Mouse (Mus musculus) urinary bladder, adult 2 months (tissue): ENCODE results near the gene Nras. TPM values are rescaled to one million over a fixed set of nuclear protein-coding genes. Genes with fewer than 3 reads are reported as not detected.

Experiments used
- DNase-seq: peaks from one replicate; pipeline ENCODE4 v3.0.0; 2022; ENCODE audit warnings: low spot score
- polyA plus RNA-seq: library from polyadenylated mRNA; depleted of rRNA; stranded (reverse); fragments of >200 nt; gene quantifications from 2 replicates; pipeline ENCODE4 v1.2.3, GENCODE M21; 2012; rRNA removed

Gene Nras
- polyA plus RNA-seq, 1 experiment, result 36.7 TPM

- no peak for DNase-seq
Measured at GRCm38 (mm10) chr3:103098662-103099061, 40.6 kb downstream of the Nras start.

- no peak for DNase-seq
Measured at GRCm38 (mm10) chr3:103099667-103100066, 41.6 kb downstream of the Nras start.

- no peak for DNase-seq
Measured at GRCm38 (mm10) chr3:103100735-103101134, 42.6 kb downstream of the Nras start.

GRCm38 (mm10) chr3:103101194-103101593 is 43.1 kb downstream of the Nras start:
- DNase-seq, result no peak

- peak; percentile 23 for DNase-seq
Measured at GRCm38 (mm10) chr3:103101909-103102308, 43.8 kb downstream of the Nras start.

GRCm38 (mm10) chr3:103102454-103103390 is 44.6 kb downstream of the Nras start, which contains the start of gene Dennd2c:
Gene Dennd2c (plus strand): TSS chr3:103102604.
- DNase-seq, result peak; percentile 88

- DNase-seq, result no peak
Measured at GRCm38 (mm10) chr3:103107565-103108240, 49.6 kb downstream of the Nras start.

- no peak for DNase-seq
Measured at GRCm38 (mm10) chr3:103112216-103112615, 54.1 kb downstream of the Nras start.

Other genes with a start within 250 kb of the Nras start
- gene Sycp1, start 122.2 kb upstream of the Nras start, polyA plus RNA-seq, result not detected in 2 replicates
- not detected in 2 replicates for gene Nr1h5, start 94.2 kb upstream of the Nras start, polyA plus RNA-seq
- 37.5 and 42.5 TPM in 2 replicates for gene Sike1, start 62.6 kb upstream of the Nras start, polyA plus RNA-seq
- 86.2 and 156 TPM in 2 replicates for gene Csde1, start 37.9 kb upstream of the Nras start, polyA plus RNA-seq
- gene Ampd1, start 15.7 kb downstream of the Nras start, polyA plus RNA-seq, result 0.11 TPM in 1 of 2 replicates, not detected in the other
- gene Dennd2c, start 44.3 kb downstream of the Nras start, polyA plus RNA-seq, result 5.2 and 5.4 TPM in 2 replicates
- 76.6 and 87.1 TPM in 2 replicates for gene Bcas2, start 113.4 kb downstream of the Nras start, polyA plus RNA-seq
- 10.8 and 12.7 TPM in 2 replicates for gene Trim33, start 221.0 kb downstream of the Nras start, polyA plus RNA-seq